Mouse (Mus musculus) regulatory T cell (primary cell): Measurements from ENCODE around the gene Nxph4.

Source experiments
- in situ Hi-C: fragments of 300-600 bp; cut with MboI, MseI; formaldehyde crosslinking; loops from one replicate; pipeline ENCODE4 v1.15.1; 2025; ENCODE audit warnings: high pct_unique_total_duplicates

Nxph4 gene

GRCm38 (mm10) chr10:127515983-127516459 is 18.3 kb downstream of the Nxph4 start:
- in situ Hi-C loops = no loop called here

GRCm38 (mm10) chr10:127515271-127515982 is 18.9 kb downstream of the Nxph4 start:
- in situ Hi-C loops = no loop called here

- in situ Hi-C loops = no loop called here
Observed at GRCm38 (mm10) chr10:127514764-127515163, 19.6 kb downstream of the Nxph4 start, which contains the start of gene Ndufa4l2. Ndufa4l2 (plus strand) TSS chr10:127514967.

- in situ Hi-C loops = no loop called here
Observed at GRCm38 (mm10) chr10:127514111-127514698, 20.2 kb downstream of the Nxph4 start.

- in situ Hi-C loops = no loop called here
Observed at GRCm38 (mm10) chr10:127513501-127514091, 20.8 kb downstream of the Nxph4 start.

GRCm38 (mm10) chr10:127512813-127513212 is 21.5 kb downstream of the Nxph4 start:
- in situ Hi-C loops = no loop called here

GRCm38 (mm10) chr10:127512307-127512666 is 22.1 kb downstream of the Nxph4 start:
- in situ Hi-C loops = no loop called here

- in situ Hi-C loops = no loop called here
Observed at GRCm38 (mm10) chr10:127511634-127512306, 22.6 kb downstream of the Nxph4 start.

- in situ Hi-C loops = no loop called here
Observed at GRCm38 (mm10) chr10:127510895-127511617, 23.3 kb downstream of the Nxph4 start.

GRCm38 (mm10) chr10:127509837-127510701 is 24.3 kb downstream of the Nxph4 start:
- in situ Hi-C loops = loop anchor here (5.0 kb wide), 1 partner anchor 32 kb away; no protein-coding TSS in a partner anchor

GRCm38 (mm10) chr10:127509051-127509836 is 25.1 kb downstream of the Nxph4 start:
- in situ Hi-C loops = loop anchor here (5.0 kb wide), 1 partner anchor 33 kb away; no protein-coding TSS in a partner anchor

GRCm38 (mm10) chr10:127508239-127508638 is 26.1 kb downstream of the Nxph4 start:
- in situ Hi-C loops = loop anchor here (5.0 kb wide), 1 partner anchor 34 kb away; no protein-coding TSS in a partner anchor

- in situ Hi-C loops = no loop called here
Observed at GRCm38 (mm10) chr10:127500894-127501893, 33.2 kb downstream of the Nxph4 start, which contains the start of gene Stac3. Stac3 (plus strand) TSS chr10:127501686.

GRCm38 (mm10) chr10:127500042-127500441 is 34.3 kb downstream of the Nxph4 start:
- in situ Hi-C loops = no loop called here

GRCm38 (mm10) chr10:127499516-127499915 is 34.8 kb downstream of the Nxph4 start:
- in situ Hi-C loops = no loop called here

- in situ Hi-C loops = no loop called here
Observed at GRCm38 (mm10) chr10:127496156-127496555, 38.2 kb downstream of the Nxph4 start.

GRCm38 (mm10) chr10:127492118-127492517 is 42.2 kb downstream of the Nxph4 start:
- in situ Hi-C loops = no loop called here

- in situ Hi-C loops = no loop called here
Observed at GRCm38 (mm10) chr10:127491128-127491512, 43.2 kb downstream of the Nxph4 start.
